Mouse (Mus musculus): ENCODE results near the gene Jun. TPM values are rescaled to one million over a fixed set of nuclear protein-coding genes. Genes with fewer than 3 reads are reported as not detected.

Gene Jun
- polyA plus RNA-seq, 1 experiment = 71.4 TPM

- no peak overlapping the region for H3K4me3 ChIP-seq (ENCODE audit: insufficient read depth, poor library complexity, severe bottlenecking)
- no peaks in the 10 kb centered on the region for H3K36me3 ChIP-seq (ENCODE audit: control insufficient read depth, insufficient read depth)
- H3K79me3 ChIP-seq (ENCODE audit: low read depth) = no peaks in the 10 kb centered on the region
- H3ac ChIP-seq (ENCODE audit: control insufficient read depth, insufficient read length, low read depth) = no peak overlapping the region
- TF ChIP-seq MYOD1 (IDR thresholded peaks at IDR 0.05; ENCODE audit: control insufficient read depth, insufficient read length, low read depth) (no peak), CEBPB (IDR thresholded peaks at IDR 0.05; ENCODE audit: low read depth) (no peak)
- H3K27me3 ChIP-seq (ENCODE audit: control insufficient read depth, insufficient read depth, insufficient read length) = no peaks in the 10 kb centered on the region
- H3K79me2 ChIP-seq (ENCODE audit: control insufficient read depth, insufficient read depth) = no peaks in the 10 kb centered on the region
Observed at GRCm38 (mm10) chr4:95062873-95063272, 10.9 kb upstream of the Jun start.

GRCm38 (mm10) chr4:95057264-95057663 lies 5.2 kb upstream of the Jun start:
- no peak overlapping the region for H3ac ChIP-seq (ENCODE audit: control insufficient read depth, insufficient read length, low read depth)
- no peak for TF ChIP-seq MYOD1 (IDR thresholded peaks at IDR 0.05; ENCODE audit: control insufficient read depth, insufficient read length, low read depth)
- TF ChIP-seq USF1 (IDR thresholded peaks at IDR 0.05; ENCODE audit: low read depth) = peak; percentile 86
- no peak for TF ChIP-seq CEBPB (IDR thresholded peaks at IDR 0.05; ENCODE audit: low read depth)
- no peak for TF ChIP-seq MYOG (IDR thresholded peaks at IDR 0.05; ENCODE audit: control insufficient read depth, extremely low read depth, insufficient read length)

GRCm38 (mm10) chr4:95055276-95055675 lies 3.3 kb upstream of the Jun start:
- Histone ChIP-seq H3K79me3 (ENCODE audit: low read depth) (peaks cover 15% of the 10 kb centered on the region), H3K4me3 (ENCODE audit: insufficient read depth, poor library complexity, severe bottlenecking) (no peak overlapping the region), H3K36me3 (ENCODE audit: control insufficient read depth, insufficient read depth) (peaks cover 6% of the 10 kb centered on the region), H3K27me3 (ENCODE audit: control insufficient read depth, insufficient read depth, insufficient read length) (no peaks in the 10 kb centered on the region), H3K79me2 (ENCODE audit: control insufficient read depth, insufficient read depth) (peaks cover 18% of the 10 kb centered on the region), H3ac (ENCODE audit: control insufficient read depth, insufficient read length, low read depth) (no peak overlapping the region)
- TF ChIP-seq CEBPB (IDR thresholded peaks at IDR 0.05; ENCODE audit: low read depth) = no peak
- no peak for TF ChIP-seq FOSL1 (IDR thresholded peaks at IDR 0.05; ENCODE audit: insufficient read depth, low read length, poor library complexity, severe bottlenecking)
- TF ChIP-seq CTCF (IDR thresholded peaks at IDR 0.05; ENCODE audit: control insufficient read depth, insufficient read depth, insufficient read length) = no peak
- TF ChIP-seq MAX (IDR thresholded peaks at IDR 0.05) = no peak
- no peak for TF ChIP-seq MYOD1 (IDR thresholded peaks at IDR 0.05; ENCODE audit: control insufficient read depth, insufficient read length, low read depth)
- TF ChIP-seq MYOG (IDR thresholded peaks at IDR 0.05; ENCODE audit: control insufficient read depth, extremely low read depth, insufficient read length) = no peak
- no peak for TF ChIP-seq USF1 (IDR thresholded peaks at IDR 0.05; ENCODE audit: low read depth)

More at GRCm38 (mm10) chr4:95057264-95057663, 5.2 kb upstream of the Jun start:
- Histone ChIP-seq H3K27me3 (ENCODE audit: control insufficient read depth, insufficient read depth, insufficient read length) (no peaks in the 10 kb centered on the region), H3K79me3 (ENCODE audit: low read depth) (no peaks in the 10 kb centered on the region), H3K36me3 (ENCODE audit: control insufficient read depth, insufficient read depth) (no peaks in the 10 kb centered on the region), H3K4me3 (ENCODE audit: insufficient read depth, poor library complexity, severe bottlenecking) (no peak overlapping the region), H3K79me2 (ENCODE audit: control insufficient read depth, insufficient read depth) (no peaks in the 10 kb centered on the region)

GRCm38 (mm10) chr4:95054336-95054735 lies 2.3 kb upstream of the Jun start:
- no peaks in the 10 kb centered on the region for H3K27me3 ChIP-seq (ENCODE audit: control insufficient read depth, insufficient read depth, insufficient read length)
- no peak overlapping the region for H3K4me3 ChIP-seq (ENCODE audit: insufficient read depth, poor library complexity, severe bottlenecking)
- peaks cover 27% of the 10 kb centered on the region for H3K79me2 ChIP-seq (ENCODE audit: control insufficient read depth, insufficient read depth)
- peaks cover 16% of the 10 kb centered on the region for H3K36me3 ChIP-seq (ENCODE audit: control insufficient read depth, insufficient read depth)
- TF ChIP-seq USF1 (IDR thresholded peaks at IDR 0.05; ENCODE audit: low read depth) = no peak
- no peak for TF ChIP-seq CTCF (IDR thresholded peaks at IDR 0.05; ENCODE audit: control insufficient read depth, insufficient read depth, insufficient read length)
- TF ChIP-seq MYOG (IDR thresholded peaks at IDR 0.05; ENCODE audit: control insufficient read depth, extremely low read depth, insufficient read length) = no peak
- no peak for TF ChIP-seq MYOD1 (IDR thresholded peaks at IDR 0.05; ENCODE audit: control insufficient read depth, insufficient read length, low read depth)
- TF ChIP-seq CEBPB (IDR thresholded peaks at IDR 0.05; ENCODE audit: low read depth) = no peak
- TF ChIP-seq FOSL1 (IDR thresholded peaks at IDR 0.05; ENCODE audit: insufficient read depth, low read length, poor library complexity, severe bottlenecking) = no peak
- TF ChIP-seq MAX (IDR thresholded peaks at IDR 0.05) = no peak
- H3K79me3 ChIP-seq (ENCODE audit: low read depth) = peaks cover 24% of the 10 kb centered on the region
- no peak overlapping the region for H3ac ChIP-seq (ENCODE audit: control insufficient read depth, insufficient read length, low read depth)

GRCm38 (mm10) chr4:95053791-95054117 lies 1.7 kb upstream of the Jun start:
- H3ac ChIP-seq (ENCODE audit: control insufficient read depth, insufficient read length, low read depth) = peak overlapping the region; percentile 37
- H3K36me3 ChIP-seq (ENCODE audit: control insufficient read depth, insufficient read depth) = peaks cover 22% of the 10 kb centered on the region
- TF ChIP-seq FOSL1 (IDR thresholded peaks at IDR 0.05; ENCODE audit: insufficient read depth, low read length, poor library complexity, severe bottlenecking) (no peak), CEBPB (IDR thresholded peaks at IDR 0.05; ENCODE audit: low read depth) (no peak), MYOG (IDR thresholded peaks at IDR 0.05; ENCODE audit: control insufficient read depth, extremely low read depth, insufficient read length) (no peak), CTCF (IDR thresholded peaks at IDR 0.05; ENCODE audit: control insufficient read depth, insufficient read depth, insufficient read length) (no peak), USF1 (IDR thresholded peaks at IDR 0.05; ENCODE audit: low read depth) (no peak), MYOD1 (IDR thresholded peaks at IDR 0.05; ENCODE audit: control insufficient read depth, insufficient read length, low read depth) (no peak), MAX (IDR thresholded peaks at IDR 0.05) (no peak)
- H3K27me3 ChIP-seq (ENCODE audit: control insufficient read depth, insufficient read depth, insufficient read length) = no peaks in the 10 kb centered on the region
- peaks cover 29% of the 10 kb centered on the region for H3K79me3 ChIP-seq (ENCODE audit: low read depth)
- H3K79me2 ChIP-seq (ENCODE audit: control insufficient read depth, insufficient read depth) = peaks cover 33% of the 10 kb centered on the region
- peak overlapping the region; percentile 89 for H3K4me3 ChIP-seq (ENCODE audit: insufficient read depth, poor library complexity, severe bottlenecking)

GRCm38 (mm10) chr4:95053041-95053790 lies 1.2 kb upstream of the Jun start:
- peak overlapping the region; percentile 87 for H3ac ChIP-seq (ENCODE audit: control insufficient read depth, insufficient read length, low read depth)
- H3K4me3 ChIP-seq (ENCODE audit: insufficient read depth, poor library complexity, severe bottlenecking) = peak overlapping the region; percentile 89
- H3K36me3 ChIP-seq (ENCODE audit: control insufficient read depth, insufficient read depth) = peaks cover 23% of the 10 kb centered on the region
- no peaks in the 10 kb centered on the region for H3K27me3 ChIP-seq (ENCODE audit: control insufficient read depth, insufficient read depth, insufficient read length)
- peaks cover 37% of the 10 kb centered on the region for H3K79me2 ChIP-seq (ENCODE audit: control insufficient read depth, insufficient read depth)
- TF ChIP-seq CTCF (IDR thresholded peaks at IDR 0.05; ENCODE audit: control insufficient read depth, insufficient read depth, insufficient read length) (peak; percentile 49), USF1 (IDR thresholded peaks at IDR 0.05; ENCODE audit: low read depth) (no peak), MAX (IDR thresholded peaks at IDR 0.05) (peak; percentile 51)
- H3K79me3 ChIP-seq (ENCODE audit: low read depth) = peaks cover 32% of the 10 kb centered on the region

Measured in C2C12 (cell line).